Mouse (Mus musculus): ENCODE measurements around the gene Eomes. TPM values are rescaled to one million over a fixed set of nuclear protein-coding genes. Genes with fewer than 3 reads are reported as not detected.

Gene Eomes
- total RNA-seq, 2 experiments from 2014 or later: not detected

DNA sequence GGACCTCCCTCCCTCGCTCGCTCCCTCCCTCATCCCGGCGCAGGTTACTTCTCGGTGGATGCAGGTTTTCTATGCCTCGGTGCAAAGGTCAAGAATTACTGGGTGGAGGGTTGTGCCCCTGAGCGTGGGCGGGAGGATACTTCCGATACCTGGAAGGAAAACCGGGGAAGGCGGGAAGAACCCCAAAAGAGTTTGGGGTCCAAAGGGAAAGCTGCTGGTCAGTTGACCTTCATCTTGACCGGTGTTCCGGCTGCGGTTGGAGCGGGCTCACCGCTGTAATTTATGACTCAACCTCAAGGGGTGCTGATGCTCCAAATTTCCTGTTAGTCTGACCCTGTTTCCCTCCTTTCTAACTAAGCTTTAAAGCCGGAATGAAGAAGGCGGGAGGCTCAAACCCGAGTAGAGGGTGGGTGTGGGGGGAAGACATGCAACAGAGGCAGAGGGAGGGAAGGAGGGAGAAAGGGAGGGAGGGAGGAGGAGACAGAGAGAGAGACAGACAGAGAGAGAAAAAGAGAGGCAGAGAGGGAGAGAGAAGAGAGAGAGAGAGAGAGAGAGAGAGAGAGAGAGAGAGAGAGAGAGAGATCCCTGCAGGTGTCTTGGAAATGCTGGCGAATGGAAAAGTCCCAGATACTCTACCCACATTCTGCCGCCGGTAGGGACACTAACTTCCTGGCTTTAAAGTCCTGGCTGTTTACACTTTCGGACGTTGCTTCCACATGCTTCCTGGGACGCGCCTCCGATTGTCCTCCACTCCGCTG is 10.3 kb downstream of the Eomes start:
- DNase-seq: peak; percentile 44

DNA sequence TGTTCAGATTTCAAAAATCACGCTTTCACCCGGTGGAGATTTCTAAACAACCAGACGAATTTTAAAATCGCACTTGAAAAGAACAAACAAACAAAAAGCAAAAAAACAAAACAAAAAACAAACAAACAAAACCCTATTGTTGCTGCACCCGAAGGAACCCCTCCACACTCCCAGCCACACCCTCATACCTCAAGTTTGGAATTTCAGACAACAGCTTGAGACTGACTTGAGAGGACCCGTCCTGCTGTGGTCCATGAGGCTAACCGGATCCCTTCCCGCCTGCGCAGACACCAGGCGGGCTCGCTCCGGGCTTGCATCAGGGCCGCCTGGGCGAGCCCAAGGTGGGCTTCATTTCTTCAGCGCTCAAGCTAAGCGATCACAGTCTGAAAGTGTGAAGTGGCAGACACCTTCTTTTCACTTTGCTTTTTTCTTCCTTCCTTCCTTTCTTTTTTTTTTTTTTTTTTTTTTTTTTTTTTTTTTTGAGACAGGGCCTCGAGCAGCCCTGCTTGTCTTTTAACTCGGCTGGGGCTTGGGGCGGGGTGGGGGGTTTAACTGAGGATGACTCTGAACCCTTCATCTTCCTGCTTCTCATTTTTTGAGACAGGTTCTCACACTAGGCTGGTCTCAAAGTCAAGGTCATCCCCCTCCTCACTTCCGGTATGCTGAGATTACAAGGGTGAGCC is 11.0 kb downstream of the Eomes start:
- no peak for DNase-seq

DNA sequence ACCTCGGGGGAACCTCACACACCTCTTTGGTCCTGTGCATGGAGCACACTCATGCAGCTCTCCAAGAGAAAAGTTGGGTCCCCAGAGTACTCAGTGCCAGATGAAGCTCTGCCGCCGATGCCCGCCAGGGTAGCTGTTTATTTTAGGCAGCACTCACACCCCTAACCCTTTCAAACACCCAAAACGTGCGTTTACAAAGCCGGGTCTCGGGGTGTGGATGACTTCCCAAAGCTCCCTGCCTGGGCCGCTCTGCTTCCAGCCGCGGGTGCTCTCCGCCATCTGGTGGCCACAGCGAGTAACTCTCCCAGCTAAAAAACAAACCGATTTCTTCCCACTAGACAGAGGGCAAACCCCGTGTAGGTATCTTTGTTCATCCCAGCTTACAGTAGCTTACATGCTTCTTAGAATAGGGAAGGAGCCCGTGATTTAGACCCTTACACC is 11.6 kb downstream of the Eomes start:
- DNase-seq: peak; percentile 74

DNA sequence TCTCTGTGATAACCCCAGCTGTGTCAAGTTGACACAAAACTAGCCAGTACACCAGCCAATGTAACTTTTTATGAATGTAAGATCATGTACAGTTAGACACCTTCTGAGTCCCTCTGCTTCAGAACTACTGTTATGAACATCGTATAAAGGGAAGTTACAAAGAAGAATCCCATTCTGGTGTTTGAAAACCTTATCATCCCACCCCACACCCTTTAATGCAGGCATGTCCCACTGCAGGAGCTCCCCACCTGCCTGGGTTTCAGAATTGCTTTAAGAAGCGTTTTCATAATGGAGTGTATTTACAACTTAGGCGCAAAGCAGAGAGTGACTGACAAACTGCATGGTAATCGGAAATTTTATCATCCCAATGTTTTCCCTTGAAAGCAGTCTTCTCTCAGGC is 13.2 kb downstream of the Eomes start:
- no peak for DNase-seq

DNA sequence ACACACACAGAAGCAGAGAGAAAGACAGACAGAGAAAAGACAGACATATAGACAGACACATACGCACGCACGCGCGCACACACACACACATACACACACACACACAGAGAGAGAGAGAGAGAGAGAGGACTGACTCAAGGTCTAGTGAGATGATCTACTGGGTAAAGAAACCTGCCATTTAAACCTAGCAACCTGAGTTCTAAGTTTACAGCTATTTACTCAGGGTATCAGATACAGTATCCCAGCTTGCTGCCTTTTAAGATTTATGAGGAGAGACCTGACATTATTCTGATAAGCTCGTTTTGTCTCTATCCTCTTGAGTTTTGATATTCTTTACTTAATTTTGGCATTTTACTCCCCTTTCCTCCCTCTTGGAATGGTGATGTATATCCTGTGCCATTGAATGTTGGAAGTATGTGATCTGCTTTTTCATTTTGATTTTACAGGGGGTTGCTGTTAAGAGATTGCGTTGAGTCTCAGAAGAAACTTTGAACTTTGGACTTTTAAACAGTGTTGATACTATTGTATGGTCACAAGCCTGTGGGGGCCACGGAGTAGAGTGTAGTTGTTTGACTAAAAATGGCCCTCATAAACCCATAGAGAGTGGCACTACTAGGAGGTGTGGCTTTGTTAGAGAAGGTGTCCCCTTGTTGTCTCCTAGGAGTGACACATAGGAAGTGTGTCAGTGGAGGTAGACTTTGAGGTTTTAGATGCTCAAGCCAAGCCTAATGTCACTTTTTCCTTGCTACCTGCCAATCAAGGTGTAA is 15.1 kb downstream of the Eomes start:
- DNase-seq: no peak

DNA sequence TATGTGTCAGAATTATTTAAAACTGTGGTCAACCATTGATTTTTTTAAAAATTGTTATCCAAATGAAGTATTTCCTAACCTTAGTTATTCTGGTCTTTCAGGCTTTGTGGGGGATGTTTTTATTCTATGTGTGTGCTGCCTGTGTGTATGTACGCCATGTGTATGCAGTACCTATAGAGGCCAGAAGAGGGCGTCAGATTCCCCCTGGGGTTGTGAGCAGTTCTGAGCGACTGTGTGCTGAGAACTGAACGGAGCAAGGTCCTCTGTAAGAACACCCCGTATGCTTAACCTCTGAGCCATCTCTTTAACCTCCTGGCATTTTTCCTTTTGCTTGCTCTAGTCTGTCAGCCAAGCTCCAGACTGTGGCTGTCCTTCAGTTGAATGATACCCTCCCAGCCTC is 16.1 kb downstream of the Eomes start:
- DNase-seq: no peak

DNA sequence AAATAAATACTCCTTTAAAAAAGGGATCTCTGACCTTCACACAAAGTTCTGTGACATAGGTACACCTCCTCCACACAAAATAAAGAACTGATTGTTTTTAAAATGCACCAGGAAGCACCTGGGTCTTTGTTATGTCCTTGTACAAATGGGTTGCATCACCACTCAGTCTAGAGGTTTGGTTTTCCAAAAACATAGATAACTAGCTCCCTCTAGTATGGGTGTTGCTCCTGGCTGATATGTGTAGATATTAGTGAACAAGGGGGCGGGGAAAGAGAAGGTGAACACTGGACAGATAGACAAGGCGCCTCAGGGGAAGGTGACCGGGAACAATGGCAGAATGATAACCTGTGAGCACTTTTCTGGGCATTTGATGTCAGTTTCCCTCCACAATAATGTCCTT is 17.9 kb downstream of the Eomes start:
- no peak for DNase-seq

DNA sequence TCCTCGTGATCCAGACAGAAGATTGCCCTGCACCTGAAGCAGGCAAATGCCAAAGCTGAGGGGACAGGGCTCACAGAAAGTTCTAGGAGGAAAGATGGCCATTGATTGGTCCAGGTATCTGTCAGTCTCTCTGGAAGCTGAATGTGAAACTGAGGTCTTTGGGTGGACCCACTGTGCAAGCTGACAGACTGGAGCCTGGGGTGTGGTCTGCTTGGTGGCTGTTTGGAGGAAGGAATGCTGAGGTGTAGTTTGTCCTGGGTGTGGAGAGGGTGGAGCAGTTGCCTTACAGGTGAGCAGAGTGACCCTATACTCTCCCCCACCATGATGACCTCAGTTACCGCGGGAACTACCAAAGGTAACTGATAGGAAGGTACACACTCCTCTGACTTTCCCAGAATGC is 18.9 kb downstream of the Eomes start:
- DNase-seq: no peak

DNA sequence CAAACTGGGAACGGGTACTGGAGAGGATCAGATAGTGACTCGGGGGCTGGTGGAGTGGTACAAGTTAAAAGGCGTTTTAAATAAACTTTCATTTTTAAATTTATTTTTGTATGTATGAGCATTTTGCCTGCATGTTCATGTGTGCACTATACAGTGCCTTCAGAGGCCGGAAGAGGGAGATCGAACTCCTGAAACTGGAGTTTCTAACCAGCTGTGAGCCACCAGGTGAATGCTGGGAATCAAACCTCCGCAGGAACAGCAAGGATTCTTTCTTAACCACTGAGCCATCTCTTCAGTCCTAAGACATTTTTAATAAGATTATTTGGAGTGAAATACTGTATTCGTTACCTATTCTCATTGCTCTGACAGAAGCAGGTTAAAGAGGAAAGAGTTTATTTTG is 20.0 kb downstream of the Eomes start:
- no peak for DNase-seq

DNA sequence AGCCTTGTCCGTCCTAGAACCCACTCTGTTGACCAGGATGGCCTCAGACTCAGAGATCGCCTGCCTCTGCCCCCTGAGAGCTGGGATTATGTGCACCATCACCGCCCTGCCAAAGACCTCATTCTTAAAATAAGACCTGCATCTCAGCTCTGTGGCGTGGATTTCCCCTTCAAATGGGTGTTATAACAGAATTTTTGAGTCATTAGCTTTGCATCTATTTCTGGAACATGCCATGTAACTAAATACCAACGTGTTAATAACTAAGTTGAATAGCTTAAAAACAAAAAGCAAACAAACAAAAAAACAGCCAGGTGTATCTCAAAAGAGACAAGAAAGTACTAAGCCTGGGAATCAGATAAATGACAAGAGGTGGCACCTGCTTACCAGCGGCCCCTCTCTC is 23.0 kb downstream of the Eomes start:
- no peak for DNase-seq

DNA sequence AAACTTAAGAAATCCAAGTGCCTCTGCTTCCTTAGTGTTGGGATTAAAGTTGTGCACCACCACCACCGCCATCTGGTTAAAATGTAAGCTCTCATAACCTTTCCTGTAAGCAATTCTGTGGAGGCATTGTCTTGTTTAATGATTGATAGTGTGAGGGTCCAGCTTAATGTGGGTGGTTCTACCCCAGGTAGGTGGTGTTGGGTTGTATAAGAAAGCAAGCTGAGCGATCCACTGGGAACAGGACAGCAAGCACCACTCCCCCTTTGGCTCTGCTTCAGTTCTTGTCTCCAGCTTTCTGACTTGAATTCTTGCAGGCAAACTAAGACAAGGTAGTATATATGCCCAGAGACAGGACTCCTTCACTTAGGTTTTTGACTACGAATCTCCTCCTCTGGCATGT is 26.6 kb downstream of the Eomes start:
- DNase-seq: no peak

DNA sequence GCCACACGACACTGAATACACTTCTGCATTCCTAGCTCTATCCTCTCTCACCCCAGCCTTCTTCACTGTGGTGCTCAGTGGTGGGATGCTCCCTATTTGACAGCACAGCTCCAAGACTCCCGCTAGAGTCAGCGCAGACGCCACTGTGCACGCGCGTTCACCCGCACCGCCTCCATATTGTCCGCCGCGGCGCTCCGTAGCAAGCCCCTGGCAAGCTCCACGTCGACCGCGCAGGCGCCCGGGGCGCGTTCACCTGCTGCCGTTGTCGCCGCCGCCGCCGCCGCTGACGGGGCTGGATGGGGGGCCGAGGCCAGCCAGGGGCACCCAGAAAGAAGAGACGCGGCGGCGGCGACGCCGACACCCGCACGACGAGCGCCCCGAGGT is 28.0 kb downstream of the Eomes start, which contains the start of gene Golga4:
Gene Golga4, plus strand, starts transcription at position 248 of the 384 bp plus-strand sequence.
- DNase-seq: peak; percentile 90

DNA sequence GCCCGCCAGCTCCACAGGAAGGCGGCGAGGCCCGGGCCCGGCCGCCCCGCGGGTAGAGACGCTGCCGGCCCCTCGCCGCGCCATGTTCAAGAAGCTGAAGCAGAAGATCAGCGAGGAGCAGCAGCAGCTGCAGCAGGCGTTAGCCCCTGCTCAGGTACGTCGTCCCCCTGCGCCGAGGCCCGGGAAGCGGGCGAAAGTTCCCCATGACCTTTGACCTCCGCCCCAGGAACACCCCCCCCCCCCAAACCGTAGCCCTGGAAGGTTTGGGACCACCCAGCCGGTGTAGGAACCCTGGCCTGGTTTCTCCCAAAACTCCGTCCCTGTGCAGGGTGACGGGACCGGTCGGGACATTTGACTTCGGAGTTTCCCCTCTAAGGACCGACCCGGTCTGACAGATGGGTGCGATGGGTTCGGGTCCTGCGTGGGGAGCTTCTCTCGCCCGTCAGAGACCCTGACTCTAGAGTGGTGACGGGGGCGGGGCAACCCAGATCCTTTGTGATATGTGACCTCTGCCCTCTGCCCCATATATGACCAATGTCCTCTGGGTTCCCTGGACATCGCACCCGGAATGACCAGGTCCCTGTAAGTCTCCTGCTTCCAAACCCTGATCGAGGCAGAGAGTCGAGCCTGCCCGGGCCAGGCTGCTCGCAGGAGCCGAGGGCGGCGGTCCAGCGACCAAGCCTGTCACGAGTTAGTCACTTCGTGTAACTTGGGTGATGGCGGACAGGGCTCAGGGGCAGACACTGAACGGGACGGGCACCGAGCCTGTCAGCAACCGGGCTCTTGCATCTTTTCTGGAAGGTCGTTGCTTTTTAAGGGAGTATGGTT is 28.6 kb downstream of the Eomes start:
- peak; percentile 59 for DNase-seq

DNA sequence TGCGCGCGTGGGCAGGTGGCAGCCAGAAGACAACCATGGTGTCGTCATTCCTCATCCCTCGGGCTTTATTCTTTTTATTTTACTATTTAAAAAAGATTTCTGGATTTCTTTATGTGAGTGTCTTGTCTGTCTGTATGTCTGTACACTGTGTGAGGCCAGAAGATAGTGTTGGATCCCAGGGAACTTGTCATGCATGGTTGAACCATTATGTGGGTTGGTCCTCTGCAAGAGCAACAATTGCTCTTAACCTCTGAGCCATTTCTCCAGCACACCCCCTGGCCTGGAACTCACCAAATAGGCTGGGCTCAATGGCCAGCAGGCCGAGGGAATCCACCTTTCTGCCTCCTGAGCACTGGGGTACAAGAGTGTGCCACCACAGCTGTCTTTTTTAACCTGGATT is 29.5 kb downstream of the Eomes start:
- no peak for DNase-seq

DNA sequence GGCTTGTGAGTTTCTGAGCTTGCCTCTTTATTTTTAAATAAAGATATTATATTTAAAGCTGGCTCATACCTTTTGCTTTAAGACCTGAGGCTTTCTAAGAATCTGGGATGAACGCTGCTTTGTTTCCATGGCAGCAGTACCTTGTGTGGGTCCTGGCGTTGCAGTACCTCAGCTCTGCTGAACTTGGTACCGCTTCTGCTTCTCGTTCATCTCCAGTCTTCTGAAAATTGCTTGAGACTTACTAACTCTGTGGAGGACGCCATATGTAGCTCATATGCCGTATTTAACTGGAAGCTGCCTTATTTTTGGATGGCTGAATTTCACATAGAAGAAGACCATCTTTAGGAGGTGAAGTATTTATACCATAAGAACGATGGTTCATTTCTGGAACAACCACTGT is 30.6 kb downstream of the Eomes start:
- DNase-seq: no peak

DNA sequence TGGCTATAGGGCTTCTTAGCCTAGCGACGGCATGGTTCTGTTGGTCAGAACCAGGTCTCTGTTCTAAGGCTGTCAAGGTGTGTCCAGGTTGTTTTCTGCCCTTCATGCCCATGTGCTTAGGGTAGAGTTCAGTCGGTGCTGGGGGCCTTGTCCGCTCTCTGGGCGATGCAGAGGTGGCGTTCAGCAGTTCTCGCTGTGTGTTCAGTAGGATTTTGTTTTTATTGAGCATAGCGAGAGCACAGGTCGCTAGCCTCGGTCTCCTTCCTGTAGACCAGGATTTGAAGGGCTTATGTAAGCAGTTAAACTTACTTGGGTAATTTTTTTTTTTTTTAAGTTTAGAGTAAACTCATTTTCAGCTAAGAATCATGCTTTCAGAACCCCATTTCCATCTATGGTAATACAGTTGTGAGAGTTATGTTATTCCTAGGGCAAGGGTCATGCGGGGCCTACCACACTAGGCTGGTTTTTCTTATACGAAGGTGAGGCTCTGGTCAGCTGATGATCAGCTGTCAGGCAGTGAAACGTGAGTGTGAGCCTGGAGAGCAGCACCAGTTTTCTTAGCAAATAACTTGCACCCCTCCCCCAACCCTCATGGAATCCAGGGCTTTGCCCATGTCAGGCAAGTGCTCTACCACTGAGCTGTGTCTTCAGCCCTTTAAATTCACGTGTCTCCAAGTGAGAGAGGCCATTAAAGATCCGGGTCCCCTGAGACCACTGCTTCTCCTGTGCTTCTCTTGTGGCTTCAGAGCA is 33.1 kb downstream of the Eomes start:
- DNase-seq: no peak

DNA sequence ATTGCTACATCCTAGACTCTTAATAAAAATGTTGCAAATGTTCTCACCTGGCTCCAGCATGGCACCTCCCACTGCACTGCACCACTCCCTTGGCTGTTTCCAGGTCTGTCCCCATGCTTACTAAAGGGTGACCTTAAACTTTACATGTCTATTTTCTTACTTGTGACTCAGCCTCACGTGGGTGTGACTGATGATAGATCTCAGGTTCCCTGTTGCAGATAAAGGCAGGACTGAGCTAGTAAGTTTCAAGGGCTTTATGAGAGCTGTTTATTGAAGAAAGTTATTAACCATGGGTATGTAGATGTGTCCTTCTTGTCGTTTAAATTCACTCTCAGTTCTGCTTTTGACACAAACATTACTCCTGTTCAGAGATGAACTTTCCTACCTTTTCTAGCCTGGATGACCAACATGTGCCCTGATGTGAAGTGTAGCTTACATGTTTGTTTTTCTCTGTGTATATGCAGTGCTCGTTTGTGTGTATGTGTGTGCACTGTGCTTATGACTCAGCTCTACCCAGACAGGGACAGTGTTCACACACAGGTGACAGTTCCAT is 34.7 kb downstream of the Eomes start:
- no peak for DNase-seq

DNA sequence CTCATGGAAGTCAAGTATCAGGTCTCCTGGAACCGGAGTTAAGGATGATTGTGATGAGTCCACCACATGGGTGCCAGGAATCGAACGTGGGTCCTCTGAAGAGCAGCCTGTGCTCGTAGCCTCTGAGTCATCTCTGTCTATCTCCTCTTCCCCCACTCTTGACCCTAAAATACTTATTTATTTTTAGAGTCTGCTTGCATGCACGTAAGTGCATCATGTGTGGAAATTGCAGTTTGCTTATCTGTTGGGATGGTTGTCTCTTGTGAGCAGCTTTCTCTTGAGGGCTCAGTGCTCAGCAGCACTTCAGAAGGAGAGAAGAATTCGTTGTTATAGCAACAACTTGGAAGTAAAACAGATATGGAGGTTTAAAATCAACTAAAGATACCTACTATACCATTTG is 37.5 kb downstream of the Eomes start:
- DNase-seq: no peak

DNA sequence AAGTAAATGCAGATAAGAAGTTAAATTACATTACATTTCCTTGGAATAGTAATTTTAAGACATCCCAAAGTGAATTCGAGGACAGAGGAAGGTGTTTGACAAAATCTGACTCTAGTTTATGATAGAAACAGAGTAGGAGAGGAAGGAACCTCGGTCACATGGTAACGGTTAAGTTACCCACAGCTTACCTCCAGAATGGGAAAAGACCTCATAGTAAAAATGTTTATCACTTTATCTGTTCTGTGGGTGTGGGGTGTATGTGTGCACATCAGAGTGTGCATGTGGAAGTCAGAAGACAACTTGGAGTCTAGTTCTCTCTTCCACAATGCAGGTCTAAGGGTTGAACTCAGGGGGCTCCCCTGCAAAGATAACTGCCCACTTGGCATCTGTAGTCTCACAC is 38.1 kb downstream of the Eomes start:
- DNase-seq: no peak

DNA sequence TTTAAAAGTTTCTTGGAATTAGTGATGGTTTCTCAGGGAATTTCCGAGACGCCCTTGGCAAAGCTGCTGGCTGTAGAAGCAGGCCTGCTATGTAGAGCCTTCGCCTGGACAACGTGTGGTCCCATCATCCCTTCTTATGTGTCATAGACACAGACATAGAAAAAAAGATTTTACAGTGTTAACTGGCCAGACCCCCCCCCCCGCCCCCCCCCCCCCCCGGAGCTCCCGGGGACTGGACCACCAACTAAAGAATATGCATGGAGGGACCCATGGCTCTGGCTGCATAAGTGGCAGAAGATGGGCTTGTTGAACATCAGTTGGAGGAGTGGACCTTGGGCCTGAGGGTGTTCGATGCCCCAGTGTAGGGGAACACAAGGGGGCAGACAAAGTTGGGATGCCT is 39.6 kb downstream of the Eomes start:
- no peak for DNase-seq

DNA sequence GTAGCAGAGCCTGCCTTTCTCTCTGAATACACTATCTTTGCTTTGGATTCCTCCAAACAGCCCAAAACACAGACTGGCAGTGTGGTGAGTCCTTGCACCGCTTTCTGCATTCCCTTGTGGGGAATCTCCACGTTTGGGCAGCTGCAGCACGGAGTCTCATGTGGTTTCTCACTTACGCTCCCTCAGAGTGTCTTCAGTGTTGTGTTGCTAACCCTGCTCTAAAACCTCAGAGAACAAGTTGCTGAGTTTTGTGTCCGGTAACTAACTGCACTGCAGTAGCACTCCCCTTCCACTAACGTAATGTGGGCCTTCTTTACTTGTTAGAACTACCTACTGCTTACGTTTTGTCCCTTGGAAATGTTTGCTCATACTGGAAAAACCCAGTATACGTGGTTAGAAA is 41.1 kb downstream of the Eomes start:
- no peak for DNase-seq

All from gastrocnemius, postnatal 10 days (tissue).